Mouse (Mus musculus): ENCODE data around the gene Fgf8.
A peak's percentile ranks its signal among the peaks of the same experiment; 100 is the strongest.

The Fgf8 gene

DNA sequence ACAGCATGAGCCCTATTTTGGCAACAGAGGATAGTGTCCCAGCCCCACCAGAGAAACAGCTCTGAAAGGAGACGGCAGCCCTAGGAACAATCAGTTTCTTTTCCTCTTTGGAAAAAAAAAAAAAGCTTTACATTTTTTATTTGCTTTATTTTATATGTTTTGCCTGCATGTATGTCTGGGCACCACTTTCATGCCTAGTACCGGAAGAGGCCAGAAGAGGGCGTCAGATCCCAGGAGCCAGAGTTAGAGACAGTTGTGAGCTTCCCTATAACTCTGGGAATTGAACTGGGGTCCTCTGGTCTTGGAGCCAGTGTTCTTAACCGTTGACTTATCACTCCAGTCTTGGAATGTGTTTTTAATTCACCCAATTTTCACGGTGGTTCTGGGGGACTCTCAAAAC lies 20.5 kb downstream of the Fgf8 start:
- DNase-seq = no peak

GRCm38 (mm10) chr19:45718286-45718685 lies 24.4 kb downstream of the Fgf8 start:
- no peak for DNase-seq

DNA sequence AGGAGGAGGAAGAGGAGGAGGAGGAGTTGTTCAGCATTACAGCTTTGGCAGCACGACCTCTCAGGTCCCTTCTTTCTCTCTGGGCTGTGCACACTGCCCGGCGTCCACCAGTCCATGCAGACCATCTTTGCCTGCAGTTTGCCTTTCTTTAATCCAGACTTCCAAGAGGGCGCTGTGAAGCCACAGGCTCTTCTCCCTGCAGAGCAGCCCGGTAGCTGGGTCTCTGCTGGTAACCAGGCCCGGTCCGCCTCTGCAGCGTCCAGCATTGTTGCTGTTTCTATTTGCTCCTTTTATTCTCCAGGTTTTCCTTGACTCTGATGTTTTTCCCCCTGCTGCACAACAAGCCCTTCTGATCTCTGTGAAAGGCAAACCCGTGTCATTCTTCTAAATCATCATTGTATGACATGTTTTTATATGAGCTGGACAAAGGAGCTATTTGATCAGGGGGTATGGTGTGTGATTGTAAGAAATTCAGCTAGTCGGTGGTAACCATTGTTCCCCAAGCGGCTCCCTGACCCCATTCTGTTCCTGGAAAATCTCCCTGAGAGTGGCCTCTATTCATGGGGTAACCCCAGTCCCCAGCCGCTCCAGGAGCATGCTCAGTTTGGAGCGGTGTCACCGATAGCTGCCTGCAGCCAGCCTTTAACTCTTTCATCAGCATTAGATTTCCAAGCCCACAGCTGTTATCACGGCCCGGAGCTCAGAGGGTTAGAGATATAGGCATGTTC lies 25.1 kb downstream of the Fgf8 start:
- DNase-seq = peak; percentile 61

DNA sequence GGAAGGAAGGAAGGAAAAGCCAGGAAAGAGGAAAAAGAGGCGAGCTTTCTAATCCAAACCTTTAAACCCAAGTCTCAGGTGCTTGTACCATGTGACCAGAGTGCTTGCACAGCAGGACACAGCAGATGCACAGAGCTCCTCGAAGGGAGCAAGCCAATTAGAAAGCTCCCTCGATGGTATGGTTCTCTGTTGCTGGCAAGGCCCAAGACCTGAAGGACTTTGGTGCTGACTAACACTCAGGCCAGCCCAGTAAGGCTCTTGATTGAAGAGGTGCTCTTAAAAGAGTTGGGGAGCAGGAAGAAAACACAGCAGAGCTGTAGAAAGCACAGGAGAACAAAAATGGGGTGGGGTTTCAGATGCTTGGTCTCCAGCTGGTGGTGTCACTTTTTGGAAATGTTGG lies 34.0 kb downstream of the Fgf8 start:
- no peak for DNase-seq

DNA sequence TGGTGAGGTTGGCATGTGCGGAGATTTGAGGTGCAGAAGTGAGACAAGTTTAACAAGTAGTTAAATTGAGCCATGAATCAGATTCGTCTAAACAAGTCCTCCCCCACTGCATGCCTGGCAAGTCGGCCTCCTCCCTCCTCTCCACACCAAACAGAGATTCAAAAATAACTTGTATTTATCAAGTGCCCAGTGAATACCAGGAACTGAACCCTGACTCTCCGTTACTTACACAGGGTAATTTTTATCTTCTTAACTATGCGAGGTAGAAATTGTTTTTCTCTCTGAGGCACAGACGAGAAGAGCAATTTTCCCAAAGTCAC lies 46.5 kb downstream of the Fgf8 start:
- DNase-seq = no peak

GRCm38 (mm10) chr19:45695496-45696280 lies 47.0 kb downstream of the Fgf8 start:
- DNase-seq = no peak

GRCm38 (mm10) chr19:45694056-45694455 lies 48.7 kb downstream of the Fgf8 start:
- no peak for DNase-seq

GRCm38 (mm10) chr19:45692211-45692610 lies 50.5 kb downstream of the Fgf8 start:
- no peak for DNase-seq

GRCm38 (mm10) chr19:45691001-45691535 lies 51.6 kb downstream of the Fgf8 start:
- no peak for DNase-seq

GRCm38 (mm10) chr19:45687001-45687400 lies 55.7 kb downstream of the Fgf8 start:
- DNase-seq = no peak

All from cerebellum, postnatal 14 days (tissue).